Mouse (Mus musculus) testis, adult 2 months (tissue): ENCODE measurements around the gene Zbtb8b.

Source experiments
- CTCF ChIP-seq: fragments of 200-500 bp; IDR thresholded peaks from 2 replicates; pipeline ENCODE4 v1.5.1; 2012; ENCODE audit warnings: low read depth, mild to moderate bottlenecking, inconsistent platforms, low read length, moderate library complexity; ENCODE audit not compliant: control insufficient read depth, insufficient read depth, insufficient replicate concordance
- POLR2A ChIP-seq: fragments of 200-500 bp; IDR thresholded peaks from 2 replicates; pipeline ENCODE4 v1.6.1; 2012; ENCODE audit warnings: low read depth, mild to moderate bottlenecking, inconsistent platforms, low read length, moderate library complexity; ENCODE audit not compliant: control insufficient read depth

DNA sequence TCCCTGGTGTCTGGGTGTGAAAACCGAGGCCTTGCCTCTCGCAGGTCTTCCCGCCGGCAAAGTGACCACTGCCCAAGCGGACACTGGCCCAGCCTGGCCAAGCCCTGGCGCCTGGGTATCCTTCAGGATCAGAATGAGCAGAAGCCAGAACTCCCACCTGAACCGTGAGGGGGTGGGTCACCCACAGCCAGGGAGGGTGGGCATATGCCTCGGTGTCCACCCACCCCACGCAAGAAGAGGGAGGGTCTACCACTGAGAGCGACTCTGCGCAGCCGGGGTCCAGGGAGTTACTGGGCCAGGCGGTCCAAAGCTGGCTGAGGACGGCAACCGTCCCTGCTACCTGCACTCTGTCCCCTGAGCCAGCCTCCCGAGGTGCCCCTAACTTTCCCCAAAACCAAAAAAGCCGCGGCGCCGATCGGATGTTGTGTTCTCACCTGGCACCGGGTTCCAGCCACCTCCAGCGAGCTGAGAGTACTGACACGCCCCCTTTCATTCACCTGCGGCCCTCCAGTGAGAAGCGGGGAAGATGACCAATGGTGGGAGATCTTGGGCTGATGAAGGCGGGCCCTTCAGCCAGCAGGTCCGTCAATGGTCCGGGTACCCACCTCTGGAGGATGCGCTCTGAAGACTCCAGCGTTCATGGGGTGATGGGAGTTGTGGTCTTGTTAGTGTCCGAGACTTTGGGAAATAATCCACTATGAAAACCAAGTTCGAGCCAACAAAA, at the start of gene Zbtb8b:
- TF ChIP-seq CTCF (no peak), POLR2A (no peak)
